Mouse (Mus musculus): ENCODE results near the gene Slc8b1. TPM values are rescaled to one million over a fixed set of nuclear protein-coding genes. Genes with fewer than 3 reads are reported as not detected.
A peak's percentile ranks its signal among the peaks of the same experiment; 100 is the strongest.

The Slc8b1 gene
- polyA plus RNA-seq, 1 experiment from 2014 or later: 2.3 TPM

DNA sequence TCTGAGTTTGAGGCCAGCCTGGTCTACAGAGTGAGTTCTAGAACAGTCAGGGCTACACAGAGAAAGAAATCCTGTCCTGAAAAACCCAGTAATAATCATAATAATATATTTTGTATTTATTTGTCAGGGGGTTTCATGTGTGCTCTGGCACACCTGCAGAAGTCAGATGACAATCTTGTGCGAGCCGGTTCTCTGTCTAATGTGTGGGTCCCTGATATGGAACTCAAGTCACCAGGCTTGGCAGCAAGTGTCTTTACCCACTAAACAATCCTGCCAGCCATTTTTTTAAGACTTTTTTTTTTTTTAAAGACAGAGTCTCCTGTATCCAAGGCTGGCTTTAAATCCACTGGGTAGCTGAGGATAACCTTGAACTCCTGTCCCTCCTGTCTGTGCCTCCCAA is 37.6 kb upstream of the Slc8b1 start:
- Histone ChIP-seq H3K27me3 (replicated peaks; ENCODE audit: control insufficient read depth, insufficient read depth, low read length) (no peaks in the 10 kb centered on the region), H3K36me3 (ENCODE audit: control insufficient read depth, insufficient read depth, low read length) (no peaks in the 10 kb centered on the region), H3K9ac (ENCODE audit: low read depth, low read length) (no peak overlapping the region), H3K4me2 (ENCODE audit: low read length) (no peak overlapping the region), H3K9me3 (ENCODE audit: control insufficient read depth, low read length) (no peaks in the 10 kb centered on the region), H3K27ac (ENCODE audit: low read depth, low read length) (no peak overlapping the region), H3K4me3 (ENCODE audit: low read length) (no peak overlapping the region), H3K4me1 (ENCODE audit: control insufficient read depth, insufficient read depth, low read depth, low read length) (no peaks in the 10 kb centered on the region)
- WGBS: 93% methylated on average over 2 of the region's 2 CpGs
- ATAC-seq: no peak

- Histone ChIP-seq H3K9ac (ENCODE audit: low read depth, low read length) (no peak overlapping the region), H3K4me3 (ENCODE audit: low read length) (no peak overlapping the region), H3K4me2 (ENCODE audit: low read length) (no peak overlapping the region), H3K9me3 (ENCODE audit: control insufficient read depth, low read length) (no peaks in the 10 kb centered on the region), H3K27ac (ENCODE audit: low read depth, low read length) (no peak overlapping the region), H3K36me3 (ENCODE audit: control insufficient read depth, insufficient read depth, low read length) (no peaks in the 10 kb centered on the region), H3K27me3 (replicated peaks; ENCODE audit: control insufficient read depth, insufficient read depth, low read length) (no peaks in the 10 kb centered on the region), H3K4me1 (ENCODE audit: control insufficient read depth, insufficient read depth, low read depth, low read length) (no peaks in the 10 kb centered on the region)
- 50% methylated on average over 8 of the region's 8 CpGs for WGBS
- ATAC-seq: peak; percentile 34; the same call in 1 of the 2 replicates
These were observed 35.1 kb upstream of the Slc8b1 start for GRCm38 (mm10) chr5:120475861-120476260.

DNA sequence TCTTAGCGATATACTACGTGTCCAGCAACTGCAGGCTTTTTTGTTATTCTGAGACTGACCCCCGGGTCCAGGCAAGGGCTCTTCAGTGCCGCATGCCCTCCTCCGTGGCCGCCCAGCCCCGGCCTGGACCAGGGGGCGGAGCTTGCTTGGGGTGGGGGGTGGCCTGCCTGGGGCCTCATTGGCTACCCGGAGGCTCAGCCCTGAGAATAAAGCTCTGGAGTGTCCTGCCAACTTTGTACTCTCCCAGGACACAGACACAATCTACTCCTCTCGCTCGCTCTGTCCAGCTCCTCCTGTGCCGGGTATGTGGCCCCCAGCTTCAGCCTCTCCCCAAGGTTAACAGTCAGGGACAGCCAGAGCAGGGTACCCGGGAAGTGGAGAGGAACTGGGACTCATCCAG is 34.7 kb upstream of the Slc8b1 start, which contains the start of gene Sds:
Gene Sds (plus strand): TSS at position 231 of the 400 bp plus-strand sequence.
- Histone ChIP-seq H3K27ac (ENCODE audit: low read depth, low read length) (no peak within 1 kb of the TSS), H3K27me3 (replicated peaks; ENCODE audit: control insufficient read depth, insufficient read depth, low read length) (no peaks in the 10 kb centered on the region), H3K9me3 (ENCODE audit: control insufficient read depth, low read length) (no peaks in the 10 kb centered on the region), H3K4me2 (ENCODE audit: low read length) (no peak within 1 kb of the TSS), H3K4me1 (ENCODE audit: control insufficient read depth, insufficient read depth, low read depth, low read length) (no peaks in the 10 kb centered on the region), H3K36me3 (ENCODE audit: control insufficient read depth, insufficient read depth, low read length) (no peaks in the 10 kb centered on the region), H3K9ac (ENCODE audit: low read depth, low read length) (no peak within 1 kb of the TSS), H3K4me3 (ENCODE audit: low read length) (no peak within 1 kb of the TSS)
- 24% methylated on average over 13 of the region's 13 CpGs for WGBS
- no peak; the same call in 1 of the 2 replicates for ATAC-seq

DNA sequence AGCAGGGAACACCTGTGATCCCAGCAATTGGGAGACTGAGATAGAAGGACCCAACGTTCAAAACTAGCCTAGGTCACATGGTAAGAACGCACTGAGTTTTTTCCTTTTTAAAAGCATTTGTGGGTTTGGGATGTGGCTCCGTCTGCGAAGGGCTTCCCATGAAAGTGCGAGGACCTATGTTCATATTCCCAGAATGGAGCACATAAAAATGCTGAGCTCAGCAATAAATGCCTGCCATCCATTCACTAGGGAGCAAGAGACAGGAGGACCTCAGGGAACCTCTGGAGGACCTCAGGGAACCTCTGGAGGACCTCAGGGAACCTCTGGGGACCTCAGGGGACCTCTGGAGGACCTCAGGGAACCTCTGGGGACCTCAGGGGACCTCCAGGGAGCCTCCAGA is 33.0 kb upstream of the Slc8b1 start:
- ATAC-seq: no peak
- Histone ChIP-seq H3K27me3 (replicated peaks; ENCODE audit: control insufficient read depth, insufficient read depth, low read length) (no peaks in the 10 kb centered on the region), H3K9ac (ENCODE audit: low read depth, low read length) (no peak overlapping the region), H3K4me1 (ENCODE audit: control insufficient read depth, insufficient read depth, low read depth, low read length) (no peaks in the 10 kb centered on the region), H3K4me3 (ENCODE audit: low read length) (no peak overlapping the region), H3K27ac (ENCODE audit: low read depth, low read length) (no peak overlapping the region), H3K9me3 (ENCODE audit: control insufficient read depth, low read length) (no peaks in the 10 kb centered on the region), H3K36me3 (ENCODE audit: control insufficient read depth, insufficient read depth, low read length) (no peaks in the 10 kb centered on the region), H3K4me2 (ENCODE audit: low read length) (no peak overlapping the region)
- 94% methylated on average over 5 of the region's 5 CpGs for WGBS

DNA sequence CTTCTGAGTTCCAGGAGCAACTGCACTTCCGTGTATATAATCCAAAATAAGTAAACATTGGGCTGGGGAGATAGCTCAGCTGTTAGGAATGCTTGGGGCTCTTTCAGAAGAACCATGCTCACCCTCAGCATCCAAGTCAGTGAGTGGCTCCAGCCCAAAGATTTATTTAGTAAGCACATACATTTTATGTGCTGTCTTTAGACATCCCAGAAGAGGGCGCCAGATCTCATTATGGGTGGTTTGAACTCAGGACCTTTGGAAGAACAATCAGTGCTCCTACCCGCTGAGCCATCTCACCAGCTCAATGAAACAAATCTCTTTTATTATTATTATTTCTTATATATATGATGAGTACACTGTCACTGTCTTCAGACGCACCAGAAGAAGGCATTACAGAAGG is 31.4 kb upstream of the Slc8b1 start:
- Histone ChIP-seq H3K4me3 (ENCODE audit: low read length) (no peak overlapping the region), H3K27ac (ENCODE audit: low read depth, low read length) (no peak overlapping the region), H3K4me1 (ENCODE audit: control insufficient read depth, insufficient read depth, low read depth, low read length) (no peaks in the 10 kb centered on the region), H3K27me3 (replicated peaks; ENCODE audit: control insufficient read depth, insufficient read depth, low read length) (no peaks in the 10 kb centered on the region), H3K4me2 (ENCODE audit: low read length) (no peak overlapping the region), H3K9ac (ENCODE audit: low read depth, low read length) (no peak overlapping the region), H3K9me3 (ENCODE audit: control insufficient read depth, low read length) (no peaks in the 10 kb centered on the region), H3K36me3 (ENCODE audit: control insufficient read depth, insufficient read depth, low read length) (0 out of 2 replicates have a peak, but pooled peaks cover 2% of the 10 kb centered on the region)
- no peak for ATAC-seq
- WGBS: 71% methylated on average over 4 of the region's 4 CpGs

- WGBS: 61% methylated on average over 9 of the region's 9 CpGs
- H3K36me3 ChIP-seq (ENCODE audit: control insufficient read depth, insufficient read depth, low read length): peaks cover 6% of the 10 kb centered on the region
These were observed 29.8 kb upstream of the Slc8b1 start for GRCm38 (mm10) chr5:120481205-120481604.

GRCm38 (mm10) chr5:120483399-120483798 is 27.6 kb upstream of the Slc8b1 start:
- 83% methylated on average over 19 of the region's 19 CpGs for WGBS
- ATAC-seq: no peak
- no peak overlapping the region for H3K27ac ChIP-seq (ENCODE audit: low read depth, low read length)
- H3K9me3 ChIP-seq (ENCODE audit: control insufficient read depth, low read length): no peaks in the 10 kb centered on the region
- H3K9ac ChIP-seq (ENCODE audit: low read depth, low read length): no peak overlapping the region
- no peak overlapping the region for H3K4me3 ChIP-seq (ENCODE audit: low read length)
- no peak overlapping the region for H3K4me2 ChIP-seq (ENCODE audit: low read length)
- no peaks in the 10 kb centered on the region for H3K27me3 ChIP-seq (replicated peaks; ENCODE audit: control insufficient read depth, insufficient read depth, low read length)
- H3K36me3 ChIP-seq (ENCODE audit: control insufficient read depth, insufficient read depth, low read length): peaks cover 16% of the 10 kb centered on the region
- no peaks in the 10 kb centered on the region for H3K4me1 ChIP-seq (ENCODE audit: control insufficient read depth, insufficient read depth, low read depth, low read length)

More at GRCm38 (mm10) chr5:120481205-120481604, 29.8 kb upstream of the Slc8b1 start:
- H3K4me3 ChIP-seq (ENCODE audit: low read length): no peak overlapping the region
- no peaks in the 10 kb centered on the region for H3K27me3 ChIP-seq (replicated peaks; ENCODE audit: control insufficient read depth, insufficient read depth, low read length)
- no peak overlapping the region for H3K4me2 ChIP-seq (ENCODE audit: low read length)
- H3K9ac ChIP-seq (ENCODE audit: low read depth, low read length): no peak overlapping the region
- H3K27ac ChIP-seq (ENCODE audit: low read depth, low read length): no peak overlapping the region
- no peak for ATAC-seq
- H3K9me3 ChIP-seq (ENCODE audit: control insufficient read depth, low read length): no peaks in the 10 kb centered on the region
- no peaks in the 10 kb centered on the region for H3K4me1 ChIP-seq (ENCODE audit: control insufficient read depth, insufficient read depth, low read depth, low read length)

GRCm38 (mm10) chr5:120487844-120488243 is 23.1 kb upstream of the Slc8b1 start:
- H3K27me3 ChIP-seq (replicated peaks; ENCODE audit: control insufficient read depth, insufficient read depth, low read length): no peaks in the 10 kb centered on the region
- H3K4me1 ChIP-seq (ENCODE audit: control insufficient read depth, insufficient read depth, low read depth, low read length): no peaks in the 10 kb centered on the region
- H3K9me3 ChIP-seq (ENCODE audit: control insufficient read depth, low read length): no peaks in the 10 kb centered on the region
- peaks cover 19% of the 10 kb centered on the region for H3K36me3 ChIP-seq (ENCODE audit: control insufficient read depth, insufficient read depth, low read length)
- no peak overlapping the region for H3K4me2 ChIP-seq (ENCODE audit: low read length)
- H3K27ac ChIP-seq (ENCODE audit: low read depth, low read length): no peak overlapping the region
- WGBS: 93% methylated on average over 8 of the region's 8 CpGs
- no peak overlapping the region for H3K9ac ChIP-seq (ENCODE audit: low read depth, low read length)
- ATAC-seq: no peak
- no peak overlapping the region for H3K4me3 ChIP-seq (ENCODE audit: low read length)

GRCm38 (mm10) chr5:120490679-120491192 is 20.2 kb upstream of the Slc8b1 start:
- WGBS: 59% methylated on average over 8 of the region's 8 CpGs
- H3K27me3 ChIP-seq (replicated peaks; ENCODE audit: control insufficient read depth, insufficient read depth, low read length): no peaks in the 10 kb centered on the region
- peak; percentile 66; the same call in 1 of the 2 replicates for ATAC-seq
- H3K4me2 ChIP-seq (ENCODE audit: low read length): no peak overlapping the region
- H3K36me3 ChIP-seq (ENCODE audit: control insufficient read depth, insufficient read depth, low read length): peaks cover 17% of the 10 kb centered on the region
- no peaks in the 10 kb centered on the region; the same call in 1 of the 2 replicates for H3K4me1 ChIP-seq (ENCODE audit: control insufficient read depth, insufficient read depth, low read depth, low read length)
- peak overlapping the region; percentile 48; the same call in 1 of the 2 replicates for H3K27ac ChIP-seq (ENCODE audit: low read depth, low read length)
- H3K9me3 ChIP-seq (ENCODE audit: control insufficient read depth, low read length): no peaks in the 10 kb centered on the region
- H3K4me3 ChIP-seq (ENCODE audit: low read length): no peak overlapping the region
- no peak overlapping the region for H3K9ac ChIP-seq (ENCODE audit: low read depth, low read length)
